Mouse (Mus musculus): ENCODE data around the gene Ly6g6e.

The Ly6g6e gene

GRCm38 (mm10) chr17:35049561-35050016, 27.1 kb upstream of the Ly6g6e start, which contains the start of gene Clic1:
Gene Clic1, plus strand, starts transcription at chr17:35049966.
- peak in 1 of 2 experiments; percentile 58 for DNase-seq (ENCODE audit: low spot score in 2 of 2)

- peak; percentile 69 to 79 for DNase-seq (ENCODE audit: low spot score in 2 of 2)
These were observed 26.5 kb upstream of the Ly6g6e start for GRCm38 (mm10) chr17:35050126-35050750.

GRCm38 (mm10) chr17:35051156-35052086, 25.3 kb upstream of the Ly6g6e start:
- peak; percentile 61 to 69 for DNase-seq (ENCODE audit: low spot score in 2 of 2)

- no peak for DNase-seq (ENCODE audit: low spot score in 2 of 2)
These were observed 24.4 kb upstream of the Ly6g6e start for GRCm38 (mm10) chr17:35052271-35052798.

- DNase-seq (ENCODE audit: low spot score in 2 of 2), result no peak
These were observed 20.8 kb upstream of the Ly6g6e start for GRCm38 (mm10) chr17:35055691-35056495.

- DNase-seq (ENCODE audit: low spot score in 2 of 2), result no peak
These were observed 19.6 kb upstream of the Ly6g6e start for GRCm38 (mm10) chr17:35057090-35057489.

GRCm38 (mm10) chr17:35058316-35058715, 18.4 kb upstream of the Ly6g6e start:
- DNase-seq (ENCODE audit: low spot score in 2 of 2), result no peak

- peak; percentile 81 to 87 for DNase-seq (ENCODE audit: low spot score in 2 of 2)
These were observed 17.5 kb upstream of the Ly6g6e start, which contains the start of gene Ddah2 for GRCm38 (mm10) chr17:35058911-35059892. Gene Ddah2, plus strand, starts transcription at chr17:35059035.

GRCm38 (mm10) chr17:35060071-35060470, 16.6 kb upstream of the Ly6g6e start:
- DNase-seq (ENCODE audit: low spot score in 2 of 2), result no peak

GRCm38 (mm10) chr17:35060737-35061297, 15.9 kb upstream of the Ly6g6e start:
- DNase-seq (ENCODE audit: low spot score in 2 of 2), result no peak

- DNase-seq (ENCODE audit: low spot score in 2 of 2), result no peak
These were observed 15.4 kb upstream of the Ly6g6e start for GRCm38 (mm10) chr17:35061299-35061698.

GRCm38 (mm10) chr17:35063466-35063865, 13.2 kb upstream of the Ly6g6e start:
- no peak for DNase-seq (ENCODE audit: low spot score in 2 of 2)

GRCm38 (mm10) chr17:35064378-35064877, 12.3 kb upstream of the Ly6g6e start:
- DNase-seq (ENCODE audit: low spot score in 2 of 2), result no peak

- DNase-seq (ENCODE audit: low spot score in 2 of 2), result peak; percentile 75 to 80
These were observed 11.5 kb upstream of the Ly6g6e start, which contains the start of gene Ly6g6c for GRCm38 (mm10) chr17:35064951-35065947. Gene Ly6g6c, plus strand, starts transcription at chr17:35065388.

- no peak for DNase-seq (ENCODE audit: low spot score in 2 of 2)
These were observed 10.6 kb upstream of the Ly6g6e start, which contains the start of gene Mpig6b for GRCm38 (mm10) chr17:35066084-35066483. Gene Mpig6b, minus strand, starts transcription at chr17:35066184.

GRCm38 (mm10) chr17:35068213-35068914, 8.3 kb upstream of the Ly6g6e start:
- peak in 1 of 2 experiments; percentile 50 for DNase-seq (ENCODE audit: low spot score in 2 of 2)

- no peak for DNase-seq (ENCODE audit: low spot score in 2 of 2)
These were observed 6.0 kb upstream of the Ly6g6e start for GRCm38 (mm10) chr17:35070556-35071229.

Measured in urinary bladder, postnatal 36 days (tissue).